Mouse (Mus musculus) brain, embryonic 14.5 days (tissue): ENCODE data around the gene Optn.

Source experiments
- CTCF ChIP-seq: fragments of 200-500 bp; IDR thresholded peaks from 2 replicates; pipeline ENCODE4 v1.5.1; 2012; ENCODE audit warnings: inconsistent platforms, mild to moderate bottlenecking, moderate library complexity, borderline replicate concordance; ENCODE audit not compliant: insufficient read depth, insufficient read length; ENCODE audit errors: extremely low read depth
- POLR2A ChIP-seq: fragments of 200-500 bp; IDR thresholded peaks from 2 replicates; pipeline ENCODE4 v1.6.1; 2012; ENCODE audit warnings: mild to moderate bottlenecking, inconsistent platforms, borderline replicate concordance; ENCODE audit not compliant: poor library complexity, insufficient read depth, insufficient read length, severe bottlenecking; ENCODE audit errors: extremely low read depth

DNA sequence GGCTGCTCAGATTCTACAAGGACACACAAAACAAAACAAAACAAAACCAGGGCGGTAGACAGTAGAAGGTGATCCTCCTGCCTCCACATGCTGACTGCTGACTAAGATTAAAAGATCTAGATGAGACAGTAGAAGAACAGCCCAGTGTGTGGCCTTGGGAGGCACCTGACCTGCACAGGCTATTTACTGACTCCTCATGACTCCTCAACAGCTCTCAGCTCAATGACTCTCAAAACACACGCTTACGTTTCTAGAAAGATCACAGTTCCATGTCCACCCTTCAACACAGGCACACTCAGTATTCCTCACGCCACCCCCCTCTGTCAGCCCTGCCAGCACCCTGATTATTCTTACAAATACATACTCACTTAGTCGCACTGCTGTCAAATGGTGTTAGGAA, 5.4 kb downstream of the Optn start:
- no peak for TF ChIP-seq CTCF
- no peak for TF ChIP-seq POLR2A
